Comparison of ENCODE assay signal across 8 mouse cellular contexts in the genomic region with DNA sequence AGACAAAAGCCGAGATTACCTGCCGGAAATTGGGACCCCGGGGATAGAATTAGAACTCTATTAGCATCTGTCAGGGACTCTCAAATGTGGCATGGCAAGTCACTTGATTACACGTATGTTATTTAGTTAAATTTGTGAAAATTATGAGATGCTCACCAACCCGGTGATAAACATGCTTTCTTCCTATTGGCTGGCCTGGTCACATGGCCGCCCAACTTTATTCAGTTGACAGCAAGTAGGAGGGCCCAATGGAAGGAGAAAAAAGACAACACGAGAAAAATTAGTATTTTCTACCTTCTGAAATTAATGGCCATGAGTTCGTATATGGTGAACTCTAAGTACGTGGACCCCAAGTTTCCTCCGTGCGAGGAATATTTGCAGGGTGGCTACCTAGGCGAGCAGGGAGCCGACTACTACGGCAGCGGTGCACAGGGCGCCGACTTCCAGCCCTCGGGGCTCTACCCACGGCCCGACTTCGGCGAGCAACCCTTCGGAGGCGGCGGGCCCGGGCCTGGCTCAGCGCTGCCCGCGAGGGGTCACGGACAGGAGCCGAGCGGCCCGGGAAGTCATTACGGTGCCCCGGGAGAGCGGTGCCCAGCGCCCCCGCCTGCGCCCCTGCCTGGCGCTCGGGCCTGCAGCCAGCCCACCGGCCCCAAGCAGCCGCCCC. TPM values are rescaled to one million over a fixed set of nuclear protein-coding genes. Genes with fewer than 3 reads are reported as not detected.
DNase-seq lines count a peak whose midpoint lies in the region; ATAC-seq lines count a peak whose summit lies in the region.

No protein-coding gene starts in this region.

- peak overlapping the region; percentile 45 for H3K4me3 ChIP-seq in kidney, embryonic 16.5 days (ENCODE audit: low read length)
- peak overlapping the region; percentile 30 for H3K4me3 ChIP-seq in embryonic facial prominence, embryonic 15.5 days (replicated peaks)
- peak overlapping the region; percentile 42 for H3K4me3 ChIP-seq in limb, embryonic 12.5 days (replicated peaks)
- peak overlapping the region; percentile 34 for H3K4me3 ChIP-seq in neural tube, embryonic 14.5 days (ENCODE audit: low read depth, low read length)

- DNase-seq in kidney, adult 9 months: no peak
- DNase-seq in thymus, postnatal 14 days: no peak
- no peak for DNase-seq in right cerebral cortex, postnatal 4 days
- no peak for DNase-seq in adrenal gland, adult (ENCODE audit: inconsistent age in 2 of 2, low spot score in 1 of 2)

- H3K27ac ChIP-seq in kidney, embryonic 16.5 days (ENCODE audit: low read length): peak overlapping the region; percentile 85
- H3K27ac ChIP-seq in embryonic facial prominence, embryonic 15.5 days (replicated peaks): no peak overlapping the region
- H3K27ac ChIP-seq in limb, embryonic 12.5 days: no peak overlapping the region
- peak overlapping the region; percentile 83 for H3K27ac ChIP-seq in neural tube, embryonic 14.5 days (ENCODE audit: low read depth, low read length)

- peak overlapping the region; percentile 60 for H3K4me2 ChIP-seq in kidney, embryonic 16.5 days (replicated peaks; ENCODE audit: low read depth, low read length)
- H3K4me2 ChIP-seq in embryonic facial prominence, embryonic 15.5 days (replicated peaks): peak overlapping the region; percentile 42
- H3K4me2 ChIP-seq in limb, embryonic 12.5 days: peak overlapping the region; percentile 86
- peak overlapping the region; percentile 68 for H3K4me2 ChIP-seq in neural tube, embryonic 14.5 days (ENCODE audit: low read depth, low read length)

- H3K36me3 ChIP-seq in kidney, embryonic 16.5 days (ENCODE audit: insufficient read depth, low read length): peaks cover 7% of the 10 kb centered on the region; the same call in 1 of the 2 replicates
- no peaks in the 10 kb centered on the region for H3K36me3 ChIP-seq in embryonic facial prominence, embryonic 15.5 days
- no peaks in the 10 kb centered on the region for H3K36me3 ChIP-seq in limb, embryonic 12.5 days
- peaks cover 19% of the 10 kb centered on the region for H3K36me3 ChIP-seq in neural tube, embryonic 14.5 days (ENCODE audit: control insufficient read depth, insufficient read depth, low read length)

- peak overlapping the region; percentile 71 for H3K9ac ChIP-seq in kidney, embryonic 16.5 days (replicated peaks; ENCODE audit: low read length)
- H3K9ac ChIP-seq in embryonic facial prominence, embryonic 15.5 days: no peak overlapping the region
- H3K9ac ChIP-seq in limb, embryonic 12.5 days (replicated peaks): peak overlapping the region; percentile 50; the same call in 1 of the 2 replicates
- peak overlapping the region; percentile 46 for H3K9ac ChIP-seq in neural tube, embryonic 14.5 days (replicated peaks; ENCODE audit: low read depth, low read length)

- H3K4me1 ChIP-seq in kidney, embryonic 16.5 days (ENCODE audit: insufficient read depth, low read length): peaks cover 75% of the 10 kb centered on the region
- H3K4me1 ChIP-seq in embryonic facial prominence, embryonic 15.5 days: peaks cover 10% of the 10 kb centered on the region
- H3K4me1 ChIP-seq in limb, embryonic 12.5 days (replicated peaks): peaks cover 33% of the 10 kb centered on the region
- peaks cover 87% of the 10 kb centered on the region for H3K4me1 ChIP-seq in neural tube, embryonic 14.5 days (ENCODE audit: control insufficient read depth, insufficient read depth, low read length)

- H3K9me3 ChIP-seq in kidney, embryonic 16.5 days (ENCODE audit: low read length): no peaks in the 10 kb centered on the region
- no peaks in the 10 kb centered on the region for H3K9me3 ChIP-seq in embryonic facial prominence, embryonic 15.5 days (replicated peaks)
- no peaks in the 10 kb centered on the region for H3K9me3 ChIP-seq in limb, embryonic 12.5 days
- no peaks in the 10 kb centered on the region for H3K9me3 ChIP-seq in neural tube, embryonic 14.5 days (ENCODE audit: control insufficient read depth, low read length)

- no peaks in the 10 kb centered on the region for H3K27me3 ChIP-seq in kidney, embryonic 16.5 days (ENCODE audit: insufficient read depth, low read length)
- H3K27me3 ChIP-seq in embryonic facial prominence, embryonic 15.5 days: peaks cover 97% of the 10 kb centered on the region
- peaks cover 95% of the 10 kb centered on the region for H3K27me3 ChIP-seq in limb, embryonic 12.5 days
- no peaks in the 10 kb centered on the region for H3K27me3 ChIP-seq in neural tube, embryonic 14.5 days (ENCODE audit: control insufficient read depth, insufficient read depth, low read length)

- WGBS in kidney, embryonic 16.5 days: 13% methylated on average over 42 of the region's 43 CpGs
- WGBS in embryonic facial prominence, embryonic 15.5 days: 5% methylated on average over 43 of the region's 43 CpGs
- WGBS in limb, embryonic 12.5 days: 3% methylated on average over 43 of the region's 43 CpGs
- 2% methylated on average over 33 of the region's 43 CpGs for WGBS in neural tube, embryonic 14.5 days

- ATAC-seq in kidney, embryonic 16.5 days (ENCODE audit: low FRiP score, low TSS enrichment): no peak; the same call in none of the 2 replicates
- no peak for ATAC-seq in embryonic facial prominence, embryonic 15.5 days (ENCODE audit: insufficient number of reproducible peaks, low FRiP score, low TSS enrichment, low read depth)
- 0 out of 2 replicates have a peak, but pooled peaks have one; percentile 16 for ATAC-seq in limb, embryonic 12.5 days (ENCODE audit: insufficient number of reproducible peaks, insufficient read depth, low FRiP score, low TSS enrichment, low read depth)
- peak; percentile 15; the same call in 1 of the 2 replicates for ATAC-seq in neural tube, embryonic 14.5 days (ENCODE audit: low read depth)

RNA-seq across cellular contexts. Expression of a gene that starts 0.6 kb away (rescaled TPM):
- 1.3 and 2.1 TPM in 2 replicates for polyA plus RNA-seq in kidney, embryonic 16.5 days (2015; fragmentation: Nextera tagmentation; extraction: Ambion mirVana)
- 0.09 and 0.40 TPM in 2 replicates for polyA plus RNA-seq in embryonic facial prominence, embryonic 15.5 days (2015; fragmentation: Nextera tagmentation; extraction: Ambion mirVana)
- polyA plus RNA-seq in limb, embryonic 12.5 days (2016; fragmentation: Nextera tagmentation; extraction: Ambion mirVana): 0.38 and 0.51 TPM in 2 replicates
- 1.4 and 2.5 TPM in 2 replicates for polyA plus RNA-seq in neural tube, embryonic 14.5 days (2014; fragmentation: Nextera tagmentation; extraction: Ambion mirVana)

RNA-seq across cellular contexts. Expression of a gene that starts 15.4 kb away (rescaled TPM):
- 4.5 and 4.9 TPM in 2 replicates for polyA plus RNA-seq in kidney, embryonic 16.5 days (2015; fragmentation: Nextera tagmentation; extraction: Ambion mirVana)
- 0.35 and 0.62 TPM in 2 replicates for polyA plus RNA-seq in embryonic facial prominence, embryonic 15.5 days (2015; fragmentation: Nextera tagmentation; extraction: Ambion mirVana)
- 0.55 and 0.78 TPM in 2 replicates for polyA plus RNA-seq in limb, embryonic 12.5 days (2016; fragmentation: Nextera tagmentation; extraction: Ambion mirVana)
- polyA plus RNA-seq in neural tube, embryonic 14.5 days (2014; fragmentation: Nextera tagmentation; extraction: Ambion mirVana): 4.7 and 5.5 TPM in 2 replicates

RNA-seq across cellular contexts. Expression of a gene that starts 15.4 kb away (rescaled TPM):
- polyA plus RNA-seq in kidney, embryonic 16.5 days (2015; fragmentation: Nextera tagmentation; extraction: Ambion mirVana): 14.6 and 15.4 TPM in 2 replicates
- 1.9 and 2.6 TPM in 2 replicates for polyA plus RNA-seq in embryonic facial prominence, embryonic 15.5 days (2015; fragmentation: Nextera tagmentation; extraction: Ambion mirVana)
- 1.4 and 1.5 TPM in 2 replicates for polyA plus RNA-seq in limb, embryonic 12.5 days (2016; fragmentation: Nextera tagmentation; extraction: Ambion mirVana)
- 13.5 and 13.9 TPM in 2 replicates for polyA plus RNA-seq in neural tube, embryonic 14.5 days (2014; fragmentation: Nextera tagmentation; extraction: Ambion mirVana)

RNA-seq across cellular contexts. Expression of a gene that starts 22.7 kb away (rescaled TPM):
- 41.0 and 45.6 TPM in 2 replicates for polyA plus RNA-seq in kidney, embryonic 16.5 days (2015; fragmentation: Nextera tagmentation; extraction: Ambion mirVana)
- polyA plus RNA-seq in embryonic facial prominence, embryonic 15.5 days (2015; fragmentation: Nextera tagmentation; extraction: Ambion mirVana): 6.4 and 8.0 TPM in 2 replicates
- 7.5 and 7.8 TPM in 2 replicates for polyA plus RNA-seq in limb, embryonic 12.5 days (2016; fragmentation: Nextera tagmentation; extraction: Ambion mirVana)
- 19.9 and 23.6 TPM in 2 replicates for polyA plus RNA-seq in neural tube, embryonic 14.5 days (2014; fragmentation: Nextera tagmentation; extraction: Ambion mirVana)

RNA-seq across cellular contexts. Expression of a gene that starts 29.6 kb away (rescaled TPM):
- 38.2 and 38.4 TPM in 2 replicates for polyA plus RNA-seq in kidney, embryonic 16.5 days (2015; fragmentation: Nextera tagmentation; extraction: Ambion mirVana)
- 2.8 and 4.5 TPM in 2 replicates for polyA plus RNA-seq in embryonic facial prominence, embryonic 15.5 days (2015; fragmentation: Nextera tagmentation; extraction: Ambion mirVana)
- 17.8 and 19.2 TPM in 2 replicates for polyA plus RNA-seq in limb, embryonic 12.5 days (2016; fragmentation: Nextera tagmentation; extraction: Ambion mirVana)
- 20.9 and 37.4 TPM in 2 replicates for polyA plus RNA-seq in neural tube, embryonic 14.5 days (2014; fragmentation: Nextera tagmentation; extraction: Ambion mirVana)

Comparison
In these comparisons a context has a peak if more than half of its experiments do, and no peak if none do; other contexts are left out.
1. ATAC-seq: peak in limb, embryonic 12.5 days (single experiment) and neural tube, embryonic 14.5 days (single experiment); none in kidney, embryonic 16.5 days (single experiment) and embryonic facial prominence, embryonic 15.5 days (single experiment).
2. H3K27ac ChIP-seq: peak in kidney, embryonic 16.5 days (single experiment) and neural tube, embryonic 14.5 days (single experiment); none in embryonic facial prominence, embryonic 15.5 days (single experiment) and limb, embryonic 12.5 days (single experiment).
3. Peak in every context shown above with its lines, with median percentiles within 50 percentile points of each other: H3K4me2 ChIP-seq and H3K4me3 ChIP-seq.